Mouse (Mus musculus): Measurements from ENCODE around the gene Rgs9.
A peak's percentile ranks its signal among the peaks of the same experiment; 100 is the strongest.

Rgs9 gene

GRCm38 (mm10) chr11:109238671-109239070 lies 59.3 kb downstream of the Rgs9 start:
- no peak for DNase-seq (ENCODE audit: low spot score)

- DNase-seq (ENCODE audit: low spot score) = no peak
Observed at GRCm38 (mm10) chr11:109237796-109238195, 60.1 kb downstream of the Rgs9 start.

- DNase-seq (ENCODE audit: low spot score) = no peak
Observed at GRCm38 (mm10) chr11:109233627-109234026, 64.3 kb downstream of the Rgs9 start.

GRCm38 (mm10) chr11:109232811-109233210 lies 65.1 kb downstream of the Rgs9 start:
- DNase-seq (ENCODE audit: low spot score) = no peak

GRCm38 (mm10) chr11:109227139-109227538 lies 70.8 kb downstream of the Rgs9 start:
- no peak for DNase-seq (ENCODE audit: low spot score)

GRCm38 (mm10) chr11:109221209-109222007 lies 76.5 kb downstream of the Rgs9 start:
- DNase-seq (ENCODE audit: low spot score) = no peak

GRCm38 (mm10) chr11:109218722-109219430 lies 79.1 kb downstream of the Rgs9 start:
- no peak for DNase-seq (ENCODE audit: low spot score)

GRCm38 (mm10) chr11:109217827-109218536 lies 79.9 kb downstream of the Rgs9 start:
- no peak for DNase-seq (ENCODE audit: low spot score)

GRCm38 (mm10) chr11:109210772-109211171 lies 87.2 kb downstream of the Rgs9 start:
- no peak for DNase-seq (ENCODE audit: low spot score)

GRCm38 (mm10) chr11:109210341-109210740 lies 87.6 kb downstream of the Rgs9 start:
- DNase-seq (ENCODE audit: low spot score) = no peak

- no peak for DNase-seq (ENCODE audit: low spot score)
Observed at GRCm38 (mm10) chr11:109206732-109207131, 91.2 kb downstream of the Rgs9 start.

GRCm38 (mm10) chr11:109206028-109206427 lies 91.9 kb downstream of the Rgs9 start:
- no peak for DNase-seq (ENCODE audit: low spot score)

- no peak for DNase-seq (ENCODE audit: low spot score)
Observed at GRCm38 (mm10) chr11:109199612-109200293, 98.2 kb downstream of the Rgs9 start.

GRCm38 (mm10) chr11:109192673-109193557 lies 105.0 kb downstream of the Rgs9 start:
- peak; percentile 21 for DNase-seq (ENCODE audit: low spot score)

- no peak for DNase-seq (ENCODE audit: low spot score)
Observed at GRCm38 (mm10) chr11:109188235-109188634, 109.7 kb downstream of the Rgs9 start.

GRCm38 (mm10) chr11:109187631-109188184 lies 110.2 kb downstream of the Rgs9 start:
- DNase-seq (ENCODE audit: low spot score) = no peak

- no peak for DNase-seq (ENCODE audit: low spot score)
Observed at GRCm38 (mm10) chr11:109181118-109181517, 116.8 kb downstream of the Rgs9 start.

GRCm38 (mm10) chr11:109180290-109180689 lies 117.6 kb downstream of the Rgs9 start:
- DNase-seq (ENCODE audit: low spot score) = no peak

GRCm38 (mm10) chr11:109178788-109179518 lies 119.0 kb downstream of the Rgs9 start:
- no peak for DNase-seq (ENCODE audit: low spot score)

GRCm38 (mm10) chr11:109175376-109175969 lies 122.5 kb downstream of the Rgs9 start:
- DNase-seq (ENCODE audit: low spot score) = no peak

Measured in urinary bladder, postnatal 10 days (tissue).